Mouse (Mus musculus) WW6 (cell line): ENCODE data around the gene Bnip3.

Source experiments
- DNase-seq: peaks from one replicate; pipeline ENCODE4 v3.0.0-alpha.2; 2013; ENCODE audit warnings: low read depth, low spot score

The Bnip3 gene

GRCm38 (mm10) chr7:138906441-138906840 is 2.9 kb downstream of the Bnip3 start:
- DNase-seq = no peak

DNA sequence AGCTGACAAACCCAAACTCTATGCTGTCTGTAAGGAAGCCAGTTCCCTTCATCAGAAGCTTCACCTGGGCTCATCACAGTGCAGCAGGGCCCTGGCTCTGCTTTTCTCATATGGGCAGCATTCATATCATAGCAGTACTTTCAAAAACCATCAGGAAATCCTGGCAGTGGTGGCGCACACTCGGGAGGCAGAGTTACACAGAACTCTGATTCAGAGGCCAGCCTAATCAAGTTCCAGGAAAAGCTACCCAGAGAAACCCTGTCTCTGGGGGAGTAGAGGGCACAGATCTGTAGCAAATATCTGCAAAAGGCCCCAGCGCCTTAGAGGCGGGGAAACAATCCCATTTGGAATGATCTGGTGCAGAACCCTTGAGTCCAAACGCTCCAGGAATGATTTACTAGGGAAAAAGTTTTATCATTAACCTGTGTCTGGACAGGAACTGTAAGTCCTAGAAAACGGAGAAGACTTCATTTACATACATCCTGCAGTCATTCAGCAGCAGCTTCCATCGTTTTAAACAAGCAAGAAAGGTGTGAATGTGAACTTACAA is 5.4 kb downstream of the Bnip3 start:
- DNase-seq = no peak

- DNase-seq = no peak
These were observed 10.6 kb downstream of the Bnip3 start for GRCm38 (mm10) chr7:138898743-138899142.

DNA sequence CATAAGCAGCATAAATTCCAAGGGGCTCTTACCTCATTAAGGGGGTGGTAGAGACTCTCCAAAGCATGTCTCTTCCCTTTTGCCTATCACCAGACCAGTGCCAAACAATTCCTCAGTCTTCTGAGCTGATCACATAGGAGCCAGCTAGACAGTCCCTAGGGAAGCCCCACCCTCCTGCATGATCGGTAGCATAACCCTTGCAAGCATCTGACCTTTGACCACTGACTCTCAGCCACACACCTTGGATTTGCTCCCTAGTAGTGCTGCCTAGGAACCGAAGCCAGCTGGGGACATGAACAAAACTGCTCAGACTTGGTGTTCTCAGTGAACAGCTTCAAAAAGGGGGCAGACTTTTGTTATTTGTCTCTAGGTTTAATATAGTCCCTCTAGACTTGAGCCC is 11.2 kb downstream of the Bnip3 start:
- no peak for DNase-seq

- no peak for DNase-seq
These were observed 23.7 kb downstream of the Bnip3 start for GRCm38 (mm10) chr7:138885365-138886289.

DNA sequence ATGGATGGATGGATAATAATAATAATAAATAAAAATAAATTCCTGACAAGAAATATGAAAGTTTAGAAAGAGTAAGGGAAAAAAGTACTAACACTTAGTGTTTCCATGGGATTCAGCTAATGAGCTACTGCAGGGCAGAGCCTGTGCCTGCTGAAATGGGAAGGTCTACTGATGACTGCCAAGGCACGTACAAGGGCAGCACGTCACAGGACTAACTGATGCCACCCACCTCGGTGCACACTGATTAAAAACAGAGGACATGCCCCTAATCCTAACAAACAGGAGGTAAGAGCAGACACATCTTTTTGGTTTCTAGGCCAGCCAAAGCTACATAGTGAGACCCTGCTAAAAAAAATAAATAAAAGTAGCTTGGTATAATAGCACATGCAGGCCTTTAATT is 25.6 kb downstream of the Bnip3 start:
- DNase-seq = no peak

DNA sequence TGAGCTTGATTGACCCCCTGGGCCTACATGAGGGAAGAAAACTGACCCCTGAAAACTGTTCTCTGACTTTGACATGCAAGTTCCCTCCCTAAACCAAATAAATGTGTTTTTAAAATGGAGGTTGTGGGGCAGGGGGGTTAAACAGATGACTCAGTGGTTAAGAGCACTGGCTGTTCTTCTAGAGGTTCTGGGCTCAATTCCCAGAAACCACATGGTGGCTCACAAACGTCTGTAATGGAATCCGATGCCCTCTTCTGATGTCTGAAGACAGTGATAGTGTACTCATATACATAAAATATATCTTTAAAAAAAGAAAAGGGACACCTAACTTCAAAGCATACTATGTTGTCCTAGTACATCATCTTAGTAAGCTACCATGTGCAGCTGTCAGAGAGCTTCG is 34.3 kb downstream of the Bnip3 start:
- no peak for DNase-seq

GRCm38 (mm10) chr7:138872956-138873355 is 36.4 kb downstream of the Bnip3 start:
- no peak for DNase-seq

GRCm38 (mm10) chr7:138868316-138868715 is 41.0 kb downstream of the Bnip3 start:
- DNase-seq = no peak

DNA sequence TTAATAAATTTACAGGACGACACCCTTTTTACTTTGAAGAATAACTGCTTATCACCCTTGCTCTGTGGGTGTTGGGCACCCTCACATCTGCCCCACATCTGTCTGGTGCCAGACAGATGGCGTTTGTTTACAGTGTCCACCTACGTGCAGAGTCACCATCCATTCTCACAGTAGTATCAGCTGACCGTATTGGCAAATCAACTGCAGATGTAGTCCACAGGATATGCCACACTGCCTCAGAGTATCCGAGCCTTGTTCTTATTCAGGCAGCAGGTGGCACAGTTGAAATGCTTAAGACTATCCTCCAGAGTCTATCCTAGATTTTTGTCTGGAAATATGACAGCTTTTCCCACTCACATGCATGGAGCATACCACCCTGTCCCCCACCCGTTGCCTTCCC is 42.0 kb downstream of the Bnip3 start:
- no peak for DNase-seq

GRCm38 (mm10) chr7:138864776-138865175 is 44.5 kb downstream of the Bnip3 start:
- no peak for DNase-seq

GRCm38 (mm10) chr7:138863950-138864572 is 45.3 kb downstream of the Bnip3 start:
- DNase-seq = no peak

DNA sequence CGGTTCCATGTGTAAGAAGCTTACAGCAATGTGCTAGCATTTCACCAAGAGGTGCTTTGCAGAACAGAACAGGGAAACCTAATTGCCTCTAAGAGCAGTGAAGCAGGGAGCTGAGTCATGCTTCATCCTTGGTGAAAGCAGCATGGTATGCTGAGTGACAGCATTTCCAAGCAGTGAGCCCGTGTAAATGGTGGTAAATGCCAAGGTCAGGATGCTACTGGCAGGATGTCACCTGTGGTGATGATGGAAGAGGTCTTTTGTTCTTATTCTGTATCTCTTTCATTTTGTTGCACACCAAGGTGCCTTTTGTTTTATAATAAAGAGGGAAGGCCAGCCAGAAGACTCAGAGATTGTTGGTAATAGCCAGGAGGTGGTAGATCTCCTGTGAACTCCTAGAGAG is 52.6 kb downstream of the Bnip3 start:
- no peak for DNase-seq

DNA sequence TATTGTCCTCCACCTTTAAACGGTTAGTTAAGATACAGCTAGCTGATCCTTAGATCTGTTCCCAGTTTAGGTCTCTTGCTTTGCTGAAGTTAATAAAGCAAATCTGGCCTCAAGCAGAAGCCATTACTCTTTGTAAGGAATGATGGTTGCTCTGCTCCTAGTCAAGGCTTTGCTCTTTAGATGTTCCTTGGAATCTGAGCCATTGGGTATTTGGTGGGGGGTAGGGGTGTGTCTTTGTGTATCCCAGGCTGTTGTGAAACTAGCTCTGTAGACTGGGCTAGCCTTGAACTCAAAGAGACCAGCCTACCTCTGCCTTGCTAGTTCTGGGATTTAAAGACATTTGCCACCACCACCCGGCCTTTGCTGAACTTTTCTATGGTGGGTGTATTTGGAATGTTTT is 55.1 kb downstream of the Bnip3 start:
- DNase-seq = no peak

DNA sequence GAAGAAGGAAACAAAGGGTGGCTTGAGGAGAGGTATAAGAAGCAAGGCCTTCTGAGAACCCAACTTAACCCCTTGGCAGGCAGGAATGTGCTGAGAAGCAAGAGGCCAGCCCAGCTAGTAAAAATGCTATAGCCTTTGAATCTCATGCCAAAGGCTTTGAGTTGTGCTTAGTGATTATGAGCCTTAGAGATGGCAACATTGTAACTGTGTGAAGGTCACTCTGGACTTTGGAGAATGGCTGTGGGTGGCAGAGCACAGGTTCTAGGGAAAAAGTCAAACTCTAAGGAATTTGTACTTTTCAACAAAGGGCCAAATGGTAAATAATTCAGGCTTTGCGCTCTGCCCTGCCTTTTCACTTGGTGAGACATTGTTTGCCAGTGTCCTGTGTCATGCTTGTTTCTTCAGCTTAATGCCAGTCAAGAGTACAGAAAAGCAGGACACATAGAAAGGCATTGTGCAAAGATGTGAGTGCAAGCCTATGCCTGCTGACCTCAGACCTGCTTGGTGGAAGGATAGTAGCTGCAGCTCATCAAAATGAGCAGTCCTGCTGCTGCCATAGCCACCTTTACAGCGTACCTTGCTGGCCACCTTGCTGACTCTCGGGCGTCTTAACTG is 55.8 kb downstream of the Bnip3 start:
- DNase-seq = no peak

- no peak for DNase-seq
These were observed 59.2 kb downstream of the Bnip3 start for GRCm38 (mm10) chr7:138850083-138850482.

DNA sequence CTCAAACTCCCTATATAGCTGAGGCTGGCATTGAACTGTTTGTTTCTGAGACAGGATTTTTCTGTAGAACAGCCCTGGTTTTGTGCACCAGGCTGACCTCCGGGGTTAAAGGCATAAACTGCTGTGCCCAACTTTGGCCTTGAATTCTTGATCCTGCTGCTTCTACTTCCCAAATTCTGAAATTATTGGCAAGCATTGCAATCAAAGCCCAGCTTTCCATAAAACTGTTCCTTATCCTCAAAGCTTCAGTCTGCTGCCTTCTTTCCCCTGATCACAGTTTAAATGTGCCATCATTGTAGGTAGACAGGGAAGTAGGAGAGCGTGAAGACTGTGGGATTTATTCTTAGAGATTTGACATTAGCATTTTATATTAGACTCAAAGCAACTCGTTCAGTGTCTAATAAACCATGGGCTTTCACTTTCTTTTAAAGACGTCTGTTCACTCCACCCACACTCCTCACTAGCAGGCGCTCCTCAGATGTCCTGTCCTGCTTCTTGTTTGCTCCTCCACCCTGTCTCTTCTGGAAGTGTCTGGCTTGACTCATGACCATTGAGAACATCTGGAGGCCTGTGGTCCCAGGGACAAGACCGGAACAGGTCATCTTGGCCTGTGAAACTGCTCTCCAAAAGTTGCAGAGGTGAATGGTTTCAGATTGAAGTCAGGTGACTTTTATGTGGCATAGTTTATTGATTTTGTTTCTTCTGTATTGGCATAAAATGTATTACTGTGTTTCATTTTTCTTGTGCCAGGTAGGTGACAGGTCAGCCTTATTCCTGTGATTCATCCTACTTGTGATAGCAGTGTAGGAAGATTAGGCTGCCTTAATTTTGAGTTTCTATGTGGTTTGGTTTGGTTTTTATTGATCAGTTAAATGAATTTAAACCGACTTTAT is 61.0 kb downstream of the Bnip3 start:
- no peak for DNase-seq

- DNase-seq = no peak
These were observed 61.8 kb downstream of the Bnip3 start for GRCm38 (mm10) chr7:138847316-138848027.

DNA sequence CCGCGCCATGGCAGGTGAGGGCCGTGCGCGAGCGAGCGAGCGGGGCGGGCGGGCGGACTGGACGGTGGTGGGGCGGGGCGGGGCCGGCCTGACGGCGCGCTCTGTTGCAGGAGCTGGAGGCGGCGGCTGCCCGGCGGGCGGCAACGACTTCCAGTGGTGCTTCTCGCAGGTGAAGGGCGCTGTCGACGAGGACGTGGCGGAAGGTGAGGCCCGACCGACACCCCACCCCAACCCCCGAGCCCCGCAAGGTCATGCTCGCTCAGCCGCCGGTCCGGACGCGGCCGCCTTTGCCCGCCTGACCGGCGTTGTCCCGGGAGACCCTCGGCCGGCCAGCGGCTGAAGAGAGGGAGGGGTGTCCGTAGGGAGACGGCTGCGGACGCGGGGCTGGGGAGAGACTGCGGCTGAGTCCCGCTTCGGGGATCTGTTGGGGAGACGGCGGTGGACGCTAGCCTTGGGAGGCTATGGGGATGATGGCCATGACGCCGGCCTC is 62.8 kb downstream of the Bnip3 start:
- no peak for DNase-seq

GRCm38 (mm10) chr7:138845544-138846391 is 63.6 kb downstream of the Bnip3 start, which contains the start of the genes Ppp2r2d and Mapk1ip1:
Ppp2r2d (plus strand) TSS chr7:138846079.
Mapk1ip1 (minus strand) TSS chr7:138846273.
- DNase-seq = peak; percentile 83
